Mouse (Mus musculus) left cerebral cortex, adult 2 months (tissue): ENCODE results near the gene Tuba1b. TPM values are rescaled to one million over a fixed set of nuclear protein-coding genes. Genes with fewer than 3 reads are reported as not detected.

Experiments used
- DNase-seq, 2 experiments: peaks; one replicate each; pipeline ENCODE4 v3.0.0; 2021 to 2022; ENCODE audit warnings: low spot score in 2 of 2, mixed read lengths in 1 of 2; ENCODE audit errors: extremely low spot score in 1 of 2
- H3K27ac ChIP-seq: fragments of 200-600 bp; 2 replicates; pipeline ENCODE4 v1.8.1; 2022
- H3K4me3 ChIP-seq: fragments of 200-600 bp; 2 replicates; pipeline ENCODE4 v1.8.1; 2022
- CTCF ChIP-seq: fragments of 200-600 bp; IDR thresholded peaks from 2 replicates; pipeline ENCODE4 v1.8.1; 2022; ENCODE audit warnings: antibody characterized with exemption, mild to moderate bottlenecking, moderate library complexity
- intact Hi-C: fragments of 180-260 bp; cut with DNase I; formaldehyde crosslinking; loops from one replicate; pipeline ENCODE4 v1.15.1; 2025
- total RNA-seq, 2 experiments: library from RNA; stranded (reverse); gene quantifications; 2 replicates each; pipeline ENCODE4 v1.2.3; 2021

Gene Tuba1b
- total RNA-seq, 2 experiments from 2014 or later = 509 to 550 TPM

DNA sequence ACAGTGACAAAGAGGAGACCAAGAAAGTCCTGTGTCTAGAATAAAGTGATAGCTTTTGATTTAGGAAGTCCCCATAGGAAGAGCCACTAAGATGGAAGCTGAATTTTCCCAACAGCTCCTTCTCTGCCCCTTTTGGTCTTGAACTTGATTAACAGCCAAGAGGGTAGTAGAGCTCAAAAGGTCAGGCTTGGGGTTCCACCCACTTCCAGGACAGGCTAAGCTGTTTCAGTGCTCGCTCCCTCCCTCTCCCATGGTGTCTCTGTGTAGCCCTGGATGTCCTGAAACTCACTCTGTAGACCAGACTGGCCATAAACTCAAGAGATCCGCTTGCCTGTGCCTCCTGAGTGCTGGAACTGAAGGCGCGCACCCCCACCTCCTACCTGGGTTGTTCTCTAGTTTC lies 18.3 kb downstream of the Tuba1b start:
- TF ChIP-seq CTCF = no peak
- no peak for DNase-seq
- H3K4me3 ChIP-seq = no peak overlapping the region
- intact Hi-C loops = loop anchor here (5.0 to 10.0 kb wide), 2 partner anchors 34 to 379 kb away; partner anchors contain the start of genes Fam186b and Prpf40b
- H3K27ac ChIP-seq = no peak overlapping the region

DNA sequence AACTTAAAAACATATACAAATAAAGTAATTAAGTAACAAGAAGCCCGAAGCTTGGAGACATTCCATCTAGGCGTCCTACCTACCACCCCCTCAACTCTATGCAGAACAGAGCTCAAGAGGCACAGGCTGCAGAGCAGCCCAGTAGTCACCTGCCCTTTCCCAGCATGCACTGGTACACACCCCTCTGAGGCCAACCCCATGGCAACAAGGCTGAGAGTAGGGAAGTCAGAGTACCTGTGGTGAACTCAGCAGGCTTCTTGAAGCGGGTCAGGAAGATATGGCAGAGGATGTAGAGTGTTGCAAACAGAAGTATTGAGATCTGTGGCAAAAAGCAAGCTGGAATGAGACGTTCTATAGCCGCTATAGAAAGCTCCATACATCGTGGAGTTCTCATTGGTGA lies 19.5 kb downstream of the Tuba1b start:
- no peak overlapping the region for H3K27ac ChIP-seq
- H3K4me3 ChIP-seq = no peak overlapping the region
- no peak for DNase-seq
- intact Hi-C loops = loop anchor here (5.0 to 10.0 kb wide), 2 partner anchors 33 to 380 kb away; partner anchors contain the start of genes Fam186b and Prpf40b
- no peak for TF ChIP-seq CTCF

DNA sequence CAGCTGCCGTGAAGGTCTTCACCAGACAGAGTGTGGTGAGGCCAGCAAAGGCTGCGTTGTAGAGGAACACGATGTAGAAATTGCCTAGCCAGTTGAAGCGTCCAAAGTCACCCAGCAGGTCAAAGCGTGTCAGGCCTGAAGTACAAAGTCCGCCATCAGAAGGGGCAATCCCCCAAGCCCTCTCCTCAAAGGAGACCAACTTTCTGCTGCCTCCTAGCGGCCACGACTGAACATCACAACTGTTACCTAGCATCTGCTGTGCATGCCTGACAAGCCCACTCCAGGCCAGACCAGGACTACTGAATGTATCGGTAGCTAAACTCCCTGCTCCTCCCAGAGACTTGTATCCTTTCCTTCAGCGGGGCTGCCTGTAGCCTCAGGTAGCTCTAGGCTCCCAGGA lies 29.7 kb downstream of the Tuba1b start:
- intact Hi-C loops = no loop called here
- DNase-seq = no peak
- Histone ChIP-seq H3K4me3 (no peak overlapping the region), H3K27ac (no peak overlapping the region)
- peak; percentile 71 for TF ChIP-seq CTCF

DNA sequence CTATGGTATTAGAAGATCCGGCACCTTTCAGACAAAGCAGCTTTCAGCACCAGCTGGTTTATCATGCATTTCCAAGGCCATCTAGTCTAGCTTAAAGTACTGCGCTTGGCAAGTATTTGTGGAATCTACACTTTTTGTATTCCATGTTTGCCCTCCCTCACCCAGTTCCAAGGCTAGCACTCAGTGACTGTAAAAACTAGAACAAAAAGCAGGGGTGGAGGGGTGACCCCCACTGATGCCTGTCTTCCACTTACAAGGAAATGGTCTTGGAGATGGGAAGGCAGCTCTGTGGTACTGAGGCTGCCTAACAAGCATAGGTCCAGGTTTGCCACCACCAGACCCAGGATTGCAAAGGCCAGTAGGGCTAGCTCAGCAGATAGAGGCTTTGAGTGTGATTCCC lies 31.8 kb downstream of the Tuba1b start:
- intact Hi-C loops = no loop called here
- TF ChIP-seq CTCF = no peak
- no peak for DNase-seq

DNA sequence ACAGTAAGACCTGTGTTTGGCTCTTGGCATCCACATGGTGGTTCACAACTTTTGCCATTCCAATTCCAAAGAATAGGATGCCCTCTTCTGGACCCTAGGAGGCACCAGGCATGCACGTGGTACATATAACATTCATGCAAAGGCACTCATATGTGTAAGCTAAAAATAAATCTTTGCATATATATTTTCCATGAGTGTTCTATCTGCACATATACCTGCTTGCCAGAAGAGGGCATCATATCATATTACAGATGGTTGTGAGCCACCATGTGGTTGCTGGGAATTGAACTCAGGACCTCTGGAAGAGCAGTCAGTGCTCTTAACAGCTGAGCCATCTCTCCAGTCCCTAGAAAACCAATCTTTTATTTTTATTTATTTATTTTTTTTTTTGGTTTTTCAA lies 32.8 kb downstream of the Tuba1b start:
- Histone ChIP-seq H3K27ac (no peak overlapping the region), H3K4me3 (no peak overlapping the region)
- peak; percentile 11 for TF ChIP-seq CTCF
- intact Hi-C loops = no loop called here
- no peak for DNase-seq

More for the DNA sequence above, 31.8 kb downstream of the Tuba1b start:
- Histone ChIP-seq H3K27ac (no peak overlapping the region), H3K4me3 (no peak overlapping the region)

DNA sequence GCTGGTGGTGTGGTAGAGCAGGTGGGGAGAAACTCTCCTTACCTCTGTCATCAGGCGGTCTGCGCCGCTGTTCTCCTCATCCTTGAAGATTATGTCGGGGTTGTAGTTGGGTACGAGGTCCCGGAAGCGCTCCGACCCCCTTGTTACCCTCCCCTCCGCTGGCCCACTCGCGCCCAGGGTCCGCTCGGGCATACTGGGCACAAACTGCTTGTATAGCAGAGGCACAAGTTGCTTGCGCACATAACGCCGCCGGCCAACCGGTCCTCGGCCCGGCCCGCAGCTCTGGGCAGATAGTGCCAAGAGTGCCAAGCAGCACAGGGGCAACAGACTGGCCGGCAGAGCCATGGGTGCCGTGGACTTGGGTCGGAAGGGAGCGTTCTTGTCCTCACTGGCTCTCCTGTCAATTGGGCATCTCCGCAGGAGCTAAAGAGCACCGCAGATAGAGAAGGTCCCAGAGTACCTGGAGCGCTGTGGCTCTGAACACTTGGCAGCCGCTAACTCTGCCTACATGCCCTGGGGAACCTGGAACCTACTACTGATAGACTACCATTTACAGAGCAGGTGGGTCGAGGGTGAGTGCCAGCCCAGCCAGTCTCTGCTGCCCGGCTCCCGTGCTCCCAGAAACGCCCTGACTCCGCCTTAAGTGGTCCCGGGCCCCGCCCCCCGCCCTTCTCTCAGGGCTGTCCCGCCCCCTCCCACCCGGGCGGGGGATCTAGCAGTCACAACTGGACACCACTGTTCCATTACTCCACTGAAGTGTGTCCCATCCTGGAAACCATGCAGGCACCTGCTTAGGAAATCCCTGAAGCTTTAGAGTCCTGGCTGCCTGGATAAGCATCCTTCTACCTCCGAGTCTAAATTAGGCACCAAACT lies 36.2 kb downstream of the Tuba1b start, which contains the start of gene Dhh:
Dhh (minus strand) TSS at position 613 of the 873 bp plus-strand sequence.
- intact Hi-C loops = loop anchor here (10.0 kb wide), 1 partner anchor 307 kb away; no protein-coding TSS in a partner anchor
- Histone ChIP-seq H3K4me3 (no peak within 1 kb of the TSS), H3K27ac (no peak within 1 kb of the TSS)
- DNase-seq = no peak
- TF ChIP-seq CTCF = no peak

DNA sequence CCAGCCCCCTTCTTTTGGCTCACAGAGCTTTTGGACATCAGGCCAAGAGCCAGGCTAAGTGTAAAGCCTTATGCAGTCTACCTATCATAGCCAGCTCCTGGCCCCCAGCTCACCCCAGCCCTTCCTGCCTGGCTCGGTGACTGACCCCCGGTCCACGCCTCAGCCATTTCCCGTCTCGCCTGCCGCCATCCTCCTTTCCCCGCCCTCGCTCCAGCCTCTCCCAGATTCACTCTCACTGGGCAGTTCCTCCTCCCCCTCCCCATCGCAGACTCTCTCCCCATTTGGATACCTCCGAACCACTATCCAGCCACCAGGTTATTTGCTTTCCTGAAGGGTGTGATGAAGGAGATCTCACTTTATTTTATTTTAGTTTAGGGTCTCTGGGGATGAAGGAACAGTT lies 36.9 kb downstream of the Tuba1b start:
- intact Hi-C loops = loop anchor here (10.0 kb wide), 1 partner anchor 307 kb away; no protein-coding TSS in a partner anchor
- no peak for TF ChIP-seq CTCF

DNA sequence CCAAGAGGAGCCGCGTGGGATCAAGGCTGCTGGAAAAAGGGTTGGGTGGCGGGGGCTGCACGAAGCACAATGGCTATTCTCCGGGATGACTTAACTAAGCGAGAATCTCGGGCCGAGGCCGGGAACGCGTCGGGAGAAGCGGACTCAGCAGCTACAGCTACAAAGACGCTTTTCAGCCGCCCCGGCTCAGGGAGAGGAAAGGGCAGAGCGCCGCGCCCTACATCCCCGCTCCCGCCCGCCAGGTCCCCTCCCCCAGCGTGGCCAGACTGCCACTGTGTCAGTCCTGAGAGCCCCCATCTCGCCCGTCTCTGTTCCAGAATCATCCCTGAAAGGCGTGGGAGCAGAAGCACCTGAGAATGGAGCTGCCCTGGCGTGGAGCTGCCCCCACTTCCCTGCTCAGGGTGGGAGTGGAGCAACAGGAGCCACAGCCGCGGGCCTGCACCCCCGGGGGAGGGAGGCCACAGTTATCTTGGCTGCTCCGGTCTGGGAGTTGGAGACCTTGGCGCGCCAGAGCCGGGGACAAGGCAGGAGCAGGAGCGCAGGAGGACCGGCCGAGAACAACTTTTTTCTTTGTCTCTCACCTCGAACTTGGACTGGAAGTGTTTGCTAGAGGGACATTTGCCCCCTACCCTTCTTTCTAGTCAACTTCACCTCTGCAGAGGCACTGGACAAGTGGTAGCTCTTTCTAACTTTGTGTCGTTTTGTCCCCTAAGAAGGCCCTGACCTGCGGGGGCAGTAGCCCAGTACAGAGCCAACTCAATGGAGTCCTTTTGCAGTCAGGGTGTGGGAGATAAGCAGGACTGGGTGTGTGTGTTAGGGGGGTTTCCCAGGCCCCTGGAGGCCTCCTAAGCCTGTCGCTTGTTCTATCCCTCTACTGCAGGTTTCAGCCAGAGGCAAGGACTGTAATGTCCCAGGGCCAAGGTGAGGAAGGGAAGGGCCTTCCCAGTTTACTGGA lies 38.5 kb downstream of the Tuba1b start:
- no peak for TF ChIP-seq CTCF

More for the DNA sequence above, 36.9 kb downstream of the Tuba1b start:
- DNase-seq = no peak
- no peak overlapping the region for H3K27ac ChIP-seq
- no peak overlapping the region for H3K4me3 ChIP-seq

DNA sequence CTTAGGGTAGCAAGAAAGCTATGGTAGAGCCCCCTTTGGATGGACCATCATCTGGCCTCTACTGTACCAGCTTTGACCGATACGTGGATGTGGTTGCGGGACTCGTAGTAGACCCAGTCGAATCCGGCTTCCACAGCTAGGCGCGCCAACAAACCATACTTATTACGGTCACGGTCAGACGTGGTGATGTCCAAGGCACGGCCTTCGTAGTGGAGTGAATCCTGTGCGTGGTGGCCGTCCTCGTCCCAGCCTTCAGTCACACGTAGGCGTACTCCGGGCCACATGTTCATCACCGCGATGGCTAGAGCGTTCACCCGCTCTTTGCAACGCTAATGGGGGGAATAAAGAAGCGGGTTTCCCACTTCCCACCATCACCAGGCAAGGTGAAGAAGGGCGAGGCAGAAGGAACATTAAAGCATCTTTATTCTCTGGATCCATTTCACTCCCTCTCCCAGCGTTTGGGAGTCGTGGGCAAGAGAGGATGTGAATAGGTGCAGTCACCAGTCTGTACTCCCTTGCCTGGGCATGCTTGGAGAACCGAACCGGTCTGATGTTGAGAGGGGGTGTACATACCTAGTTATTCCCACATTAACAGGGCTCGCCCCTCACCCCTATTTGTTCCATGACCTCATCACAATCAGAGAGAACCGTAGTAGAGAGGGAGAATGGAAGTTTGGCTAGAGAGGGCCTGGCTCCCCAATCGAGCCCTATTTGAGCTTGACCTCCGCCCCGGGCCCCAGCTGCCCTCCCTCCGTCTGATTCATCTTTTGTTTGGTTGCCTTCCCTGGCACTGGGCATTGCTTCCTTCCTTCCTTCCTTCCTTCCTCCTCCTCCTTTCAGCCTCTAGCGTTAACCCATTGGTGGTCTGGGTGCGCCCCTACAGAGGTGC lies 39.4 kb downstream of the Tuba1b start:
- peak overlapping the region; percentile 46 for H3K4me3 ChIP-seq
- intact Hi-C loops = loop anchor here (10.0 kb wide), 1 partner anchor 310 kb away; no protein-coding TSS in a partner anchor
- no peak overlapping the region for H3K27ac ChIP-seq
- DNase-seq = no peak
- TF ChIP-seq CTCF = no peak

More for the DNA sequence above, 38.5 kb downstream of the Tuba1b start:
- Histone ChIP-seq H3K4me3 (peak overlapping the region; percentile 27), H3K27ac (no peak overlapping the region)
- DNase-seq = no peak
- intact Hi-C loops = loop anchor here (10.0 kb wide), 1 partner anchor 309 kb away; no protein-coding TSS in a partner anchor

DNA sequence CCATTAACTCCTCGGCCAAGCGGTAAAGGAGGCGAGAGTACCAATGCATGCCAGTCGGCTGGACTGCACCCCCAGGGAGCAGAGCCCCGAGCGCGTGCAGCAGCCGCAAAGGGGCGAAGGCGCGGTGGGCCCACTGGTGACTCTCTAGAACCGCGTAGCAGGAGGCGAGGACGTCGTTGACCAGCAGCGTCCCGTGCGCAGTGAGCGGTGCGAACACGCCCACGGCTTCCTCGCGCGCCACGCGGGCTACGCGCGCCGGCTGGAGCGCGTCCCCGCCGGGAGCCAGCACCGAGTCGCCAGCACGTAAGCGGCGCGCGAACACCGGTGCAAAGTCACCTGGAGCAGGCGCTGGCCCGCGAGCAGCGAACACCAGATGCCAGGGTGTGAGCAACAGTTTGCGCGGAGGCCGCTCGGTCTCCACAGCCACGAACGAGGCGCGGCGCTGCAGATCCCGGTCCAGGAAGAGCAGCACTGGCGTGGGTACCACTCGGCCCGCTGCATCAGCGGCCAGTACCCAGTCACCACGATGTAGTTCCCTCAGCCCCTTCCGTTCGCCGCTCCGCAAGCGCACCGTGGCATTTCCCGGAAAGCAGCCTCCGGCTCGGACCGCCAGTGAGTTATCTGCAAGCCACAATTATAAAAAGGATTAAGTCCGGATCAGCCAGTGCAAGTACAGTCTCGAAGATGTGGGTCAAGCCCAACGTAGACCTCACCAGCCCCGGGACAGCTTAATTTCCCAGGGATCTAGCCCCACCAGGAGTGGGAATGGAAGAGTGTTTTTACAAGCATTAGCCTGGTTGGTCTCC lies 40.2 kb downstream of the Tuba1b start, which contains the start of gene Rhebl1:
Rhebl1 (minus strand) TSS at position 601 of the 806 bp plus-strand sequence.
- TF ChIP-seq CTCF = no peak
- H3K27ac ChIP-seq = no peak within 1 kb of the TSS
- peak; percentile 41 to 63 for DNase-seq
- H3K4me3 ChIP-seq = peak within 1 kb of the TSS; percentile 46
- intact Hi-C loops = loop anchor here (10.0 kb wide), 1 partner anchor 311 kb away; no protein-coding TSS in a partner anchor
